ENCODE assay signal across 11 mouse cellular contexts in genomic region chr12:32768082-32768743, GRCm38 (mm10). TPM values are rescaled to one million over a fixed set of nuclear protein-coding genes. Genes with fewer than 3 reads are reported as not detected.
DNase-seq lines count a peak whose midpoint lies in the region; ATAC-seq lines count a peak whose summit lies in the region.
"Had no signal": no experiment of that assay in that cellular context is flagged by ENCODE, and none has a peak within 500 bp of the region (broad histone marks: within the 10 kb centered on the region; RNA-seq: fewer than 3 reads in every experiment).

No protein-coding gene starts in this region.

- H3K27ac ChIP-seq in lung, embryonic 15.5 days = peak overlapping the region; percentile 50; the same call in 1 of the 2 replicates
- H3K27ac ChIP-seq: limb, embryonic 13.5 days had no signal

- peaks cover 7% of the 10 kb centered on the region for H3K4me1 ChIP-seq in lung, embryonic 15.5 days

- no peak overlapping the region for H3K4me2 ChIP-seq in lung, embryonic 15.5 days
- H3K4me2 ChIP-seq: limb, embryonic 13.5 days had no signal

- H3K9ac ChIP-seq in lung, embryonic 15.5 days = no peak overlapping the region
- H3K9ac ChIP-seq: limb, embryonic 13.5 days had no signal

- 43% methylated on average over 3 of the region's 3 CpGs for WGBS in lung, embryonic 15.5 days

- no peaks in the 10 kb centered on the region for H3K9me3 ChIP-seq in lung, embryonic 15.5 days
- H3K9me3 ChIP-seq: limb, embryonic 13.5 days had no signal

- no peak overlapping the region for H3K4me3 ChIP-seq in lung, embryonic 15.5 days
- H3K4me3 ChIP-seq: limb, embryonic 13.5 days had no signal

- peak; percentile 39; the same call in 1 of the 2 replicates for ATAC-seq in lung, embryonic 15.5 days (ENCODE audit: borderline replicate concordance, extremely low read depth, low FRiP score, low TSS enrichment)

- H3K27me3 ChIP-seq in lung, embryonic 15.5 days = no peaks in the 10 kb centered on the region
- H3K27me3 ChIP-seq: CH12.LX; limb, embryonic 13.5 days had no signal

- intact Hi-C loops in heart, postnatal 10 days (cut with DNase I) = loop anchor here (2.0 kb wide), 1 partner anchor 53 kb away; no protein-coding TSS in a partner anchor
- intact Hi-C loops in gastrocnemius, postnatal 14 days (cut with DNase I; ENCODE audit: low total_unique reads) = no loop called here

- DNase-seq in gastrocnemius, adult 18-20 months (ENCODE audit: low spot score) = peak; percentile 6
- no peak for DNase-seq in gastrocnemius, postnatal 25 days
- peak; percentile 20 to 38 for DNase-seq in adrenal gland, adult 18-20 months (ENCODE audit: low spot score in 2 of 2)
- peak; percentile 55 to 72 for DNase-seq in heart, postnatal 10 days
- DNase-seq in gastrocnemius, postnatal 14 days = no peak
- DNase-seq in spleen, postnatal 14 days (ENCODE audit: low spot score in 2 of 2) = no peak
- no peak for DNase-seq in urinary bladder, postnatal 4 days (ENCODE audit: low spot score in 2 of 2)
- DNase-seq: right cerebral cortex, postnatal 14 days had no signal

- H3K36me3 ChIP-seq in lung, embryonic 15.5 days = no peaks in the 10 kb centered on the region
- H3K36me3 ChIP-seq: limb, embryonic 13.5 days had no signal

RNA-seq across cellular contexts. Expression of gene Nampt, which starts 51.1 kb away (rescaled TPM):
- 10 to 100 TPM; 74.1 to 88.1 TPM for total RNA-seq in gastrocnemius, adult 18-20 months (2021)
- total RNA-seq in gastrocnemius, postnatal 25 days (2021) = 10 to 100 TPM; 53.0 to 58.2 TPM
- 100 to 1,000 TPM in 1 of 2 experiments, 10 to 100 TPM in 1; 78.1 to 102 TPM for total RNA-seq in adrenal gland, adult 18-20 months (2021)
- 10 to 100 TPM; 28.6 to 52.8 TPM for total RNA-seq in heart, postnatal 10 days (2021)
- 27.1 and 28.3 TPM in 2 replicates for polyA plus RNA-seq in lung, embryonic 15.5 days (2015; fragmentation: Nextera tagmentation; extraction: Ambion mirVana)
- 10 to 100 TPM; 43.0 to 43.3 TPM for total RNA-seq in gastrocnemius, postnatal 14 days (2021)

Comparison
In these comparisons a context has a peak if more than half of its experiments do, and no peak if none do; other contexts are left out.
1. DNase-seq: peak in gastrocnemius, adult 18-20 months (single experiment), adrenal gland, adult 18-20 months (2 of 2) and heart, postnatal 10 days (2 of 2); none in gastrocnemius, postnatal 25 days (single experiment), gastrocnemius, postnatal 14 days (single experiment), spleen, postnatal 14 days (0 of 2) and urinary bladder, postnatal 4 days (0 of 2).